Mouse (Mus musculus): ENCODE results near the gene E130309D02Rik.

The E130309D02Rik gene

GRCm38 (mm10) chr5:143311886-143312285 lies 3.3 kb downstream of the E130309D02Rik start:
- DNase-seq (ENCODE audit: low read depth in 1 of 2, low spot score in 2 of 2): peak in 1 of 2 experiments; percentile 72

GRCm38 (mm10) chr5:143309916-143310315 lies 5.2 kb downstream of the E130309D02Rik start:
- no peak for DNase-seq (ENCODE audit: low read depth in 1 of 2, low spot score in 2 of 2)

GRCm38 (mm10) chr5:143308825-143309224 lies 6.3 kb downstream of the E130309D02Rik start:
- no peak for DNase-seq (ENCODE audit: low read depth in 1 of 2, low spot score in 2 of 2)

- no peak for DNase-seq (ENCODE audit: low read depth in 1 of 2, low spot score in 2 of 2)
Observed at GRCm38 (mm10) chr5:143304251-143304650, 10.9 kb downstream of the E130309D02Rik start.

- DNase-seq (ENCODE audit: low read depth in 1 of 2, low spot score in 2 of 2): no peak
Observed at GRCm38 (mm10) chr5:143301296-143301695, 13.9 kb downstream of the E130309D02Rik start.

GRCm38 (mm10) chr5:143299686-143300085 lies 15.5 kb downstream of the E130309D02Rik start:
- DNase-seq (ENCODE audit: low read depth in 1 of 2, low spot score in 2 of 2): peak in 1 of 2 experiments; percentile 14

GRCm38 (mm10) chr5:143298391-143298790 lies 16.8 kb downstream of the E130309D02Rik start:
- no peak for DNase-seq (ENCODE audit: low read depth in 1 of 2, low spot score in 2 of 2)

GRCm38 (mm10) chr5:143297986-143298385 lies 17.2 kb downstream of the E130309D02Rik start:
- DNase-seq (ENCODE audit: low read depth in 1 of 2, low spot score in 2 of 2): no peak

- no peak for DNase-seq (ENCODE audit: low read depth in 1 of 2, low spot score in 2 of 2)
Observed at GRCm38 (mm10) chr5:143295330-143295729, 19.8 kb downstream of the E130309D02Rik start.

GRCm38 (mm10) chr5:143294862-143295261 lies 20.3 kb downstream of the E130309D02Rik start:
- DNase-seq (ENCODE audit: low read depth in 1 of 2, low spot score in 2 of 2): no peak

GRCm38 (mm10) chr5:143293404-143293803 lies 21.8 kb downstream of the E130309D02Rik start, which contains the start of gene Zfp853:
Zfp853 (minus strand) TSS chr5:143293623.
- no peak for DNase-seq (ENCODE audit: low read depth in 1 of 2, low spot score in 2 of 2)

GRCm38 (mm10) chr5:143292879-143293278 lies 22.3 kb downstream of the E130309D02Rik start:
- DNase-seq (ENCODE audit: low read depth in 1 of 2, low spot score in 2 of 2): no peak

GRCm38 (mm10) chr5:143289299-143289698 lies 25.9 kb downstream of the E130309D02Rik start:
- no peak for DNase-seq (ENCODE audit: low read depth in 1 of 2, low spot score in 2 of 2)

- DNase-seq (ENCODE audit: low read depth in 1 of 2, low spot score in 2 of 2): no peak
Observed at GRCm38 (mm10) chr5:143288378-143288911, 26.7 kb downstream of the E130309D02Rik start.

- no peak for DNase-seq (ENCODE audit: low read depth in 1 of 2, low spot score in 2 of 2)
Observed at GRCm38 (mm10) chr5:143287774-143288328, 27.3 kb downstream of the E130309D02Rik start.

GRCm38 (mm10) chr5:143284762-143285161 lies 30.4 kb downstream of the E130309D02Rik start:
- DNase-seq (ENCODE audit: low read depth in 1 of 2, low spot score in 2 of 2): no peak

GRCm38 (mm10) chr5:143279247-143279646 lies 35.9 kb downstream of the E130309D02Rik start:
- no peak for DNase-seq (ENCODE audit: low read depth in 1 of 2, low spot score in 2 of 2)

GRCm38 (mm10) chr5:143275761-143276160 lies 39.4 kb downstream of the E130309D02Rik start:
- DNase-seq (ENCODE audit: low read depth in 1 of 2, low spot score in 2 of 2): no peak

- DNase-seq (ENCODE audit: low read depth in 1 of 2, low spot score in 2 of 2): no peak
Observed at GRCm38 (mm10) chr5:143272540-143273330, 42.4 kb downstream of the E130309D02Rik start.

- no peak for DNase-seq (ENCODE audit: low read depth in 1 of 2, low spot score in 2 of 2)
Observed at GRCm38 (mm10) chr5:143272108-143272507, 43.1 kb downstream of the E130309D02Rik start.

- no peak for DNase-seq (ENCODE audit: low read depth in 1 of 2, low spot score in 2 of 2)
Observed at GRCm38 (mm10) chr5:143271642-143272041, 43.5 kb downstream of the E130309D02Rik start.

- DNase-seq (ENCODE audit: low read depth in 1 of 2, low spot score in 2 of 2): no peak
Observed at GRCm38 (mm10) chr5:143270151-143270519, 45.0 kb downstream of the E130309D02Rik start.
